Mouse (Mus musculus) MEL-GATA-1-ER (cell line): ENCODE data around the gene Rbp1.
A peak's percentile ranks its signal among the peaks of the same experiment; 100 is the strongest.

Source experiments
- DNase-seq: peaks from one replicate; pipeline ENCODE4 v3.0.0-alpha.2; 2012; ENCODE audit warnings: low read depth; ENCODE audit errors: extremely low read depth

The Rbp1 gene

DNA sequence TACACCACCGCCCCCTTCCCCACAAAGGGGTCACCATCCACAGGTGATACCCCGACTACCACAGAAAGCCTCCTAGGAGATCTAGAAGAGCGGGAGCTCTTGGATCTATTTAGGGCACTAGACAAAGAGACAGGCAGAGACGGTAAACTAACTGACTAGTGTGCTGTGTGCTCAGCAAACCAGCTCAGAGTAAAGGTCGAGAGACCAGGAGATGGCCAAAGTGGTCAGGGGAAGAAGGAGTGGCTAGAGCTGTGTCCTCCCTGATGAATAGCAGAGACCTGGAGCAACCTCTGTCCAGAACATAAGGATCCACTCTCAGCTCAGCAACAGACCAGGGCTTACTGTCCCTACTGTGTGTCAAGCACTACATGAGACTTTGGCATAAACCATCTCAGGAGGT lies at the start of gene Rbp1:
TSS of gene Rbp1 (plus strand) at position 306 of the 400 bp plus-strand sequence.
- DNase-seq, result no peak

DNA sequence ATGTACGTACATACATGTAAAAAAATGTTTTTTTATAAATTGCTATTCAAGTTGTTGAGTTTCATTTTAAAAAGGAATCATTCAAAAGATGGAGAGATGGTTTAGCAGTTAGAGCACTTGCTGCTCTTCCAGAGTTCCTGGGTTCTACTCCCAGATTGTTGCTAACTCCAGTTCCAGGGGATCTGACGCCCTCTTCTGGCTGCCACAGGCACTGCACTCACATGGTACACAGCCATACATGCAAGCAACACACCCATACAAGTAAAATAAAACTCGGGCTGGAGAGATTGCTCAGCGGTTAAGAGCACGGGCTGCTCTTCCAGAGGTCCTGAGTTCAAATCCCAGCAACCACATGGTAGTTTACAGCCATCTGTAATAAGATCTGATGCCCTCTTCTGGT lies 49.4 kb upstream of the Rbp1 start:
- DNase-seq, result no peak

DNA sequence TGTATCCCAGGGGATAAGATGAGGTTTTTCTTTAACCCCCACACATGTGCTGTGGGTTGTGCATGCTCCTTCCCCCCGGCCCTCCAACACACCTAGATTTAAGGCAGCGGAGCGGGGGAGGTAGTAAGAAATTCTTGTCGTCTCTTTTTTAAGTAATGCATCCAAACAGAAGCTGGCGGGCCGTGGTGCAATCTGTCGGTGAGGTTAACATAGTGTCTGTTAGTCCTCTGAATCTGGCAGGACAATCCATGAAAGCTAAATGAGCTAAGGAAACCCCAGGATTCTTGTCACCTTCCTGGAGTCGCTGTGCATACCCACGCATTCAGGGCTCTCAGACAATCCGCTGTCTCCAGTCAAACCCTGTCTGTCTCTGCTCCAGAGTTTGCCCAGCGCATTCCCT lies 47.9 kb upstream of the Rbp1 start:
- DNase-seq, result no peak

DNA sequence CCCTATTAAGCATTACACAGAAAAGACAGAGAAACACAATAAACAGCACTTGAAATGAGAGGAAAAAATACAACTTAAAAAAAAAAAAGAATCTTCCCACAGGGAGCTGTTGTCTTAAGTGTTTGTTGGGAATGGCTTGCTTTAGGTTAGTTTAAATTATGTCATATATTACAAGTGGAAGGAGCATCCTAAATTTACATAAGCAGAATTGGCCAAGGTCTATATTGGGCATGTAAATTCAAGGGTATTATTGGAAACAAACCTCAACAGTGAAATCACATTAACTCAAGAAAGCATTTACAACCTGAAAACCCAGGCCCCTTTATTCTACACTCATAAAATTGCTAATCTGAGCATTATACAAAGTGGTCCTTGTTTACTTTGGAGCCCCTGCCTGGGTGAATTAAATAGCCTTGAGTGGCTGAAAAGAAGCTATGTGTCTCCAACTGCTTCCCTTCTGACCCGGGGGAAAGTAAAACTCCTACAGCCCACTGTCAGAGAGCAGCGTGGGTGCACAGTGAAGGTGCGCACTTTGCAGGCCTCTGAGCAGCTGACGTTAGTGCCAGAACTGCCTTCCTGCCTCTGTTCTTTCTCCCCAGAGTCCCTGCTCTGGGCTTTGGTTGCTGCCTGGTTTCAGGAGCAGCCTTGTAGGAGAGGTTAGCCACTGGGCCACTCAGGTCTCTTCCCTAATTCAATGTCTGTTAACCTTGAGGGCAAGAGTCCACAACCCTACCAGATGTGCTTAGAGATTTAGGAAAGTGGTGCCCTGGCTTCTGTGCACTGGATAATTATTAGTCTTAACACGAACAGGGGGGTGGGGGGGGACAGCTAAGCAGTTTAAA lies 47.2 kb upstream of the Rbp1 start:
- DNase-seq, result no peak

DNA sequence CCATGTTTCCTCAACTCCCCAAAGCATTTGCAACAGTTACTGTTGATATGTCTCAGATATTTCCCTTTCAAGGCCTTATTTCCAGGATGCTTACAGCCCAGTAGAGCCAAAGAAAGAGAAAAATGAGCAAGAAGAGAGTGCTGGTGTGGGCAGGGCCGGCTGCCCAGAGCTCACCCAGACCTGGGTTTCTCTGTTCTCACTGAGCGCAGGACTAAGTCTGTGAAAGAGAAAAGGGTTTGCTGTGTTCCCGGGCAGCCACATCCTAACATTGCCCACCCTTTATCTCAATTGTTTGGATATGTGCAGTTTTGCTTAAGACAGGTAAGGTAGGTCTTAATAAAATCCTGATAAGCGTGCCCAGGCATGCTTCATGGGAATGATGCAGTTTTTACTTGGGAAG lies 43.0 kb upstream of the Rbp1 start:
- DNase-seq, result no peak

DNA sequence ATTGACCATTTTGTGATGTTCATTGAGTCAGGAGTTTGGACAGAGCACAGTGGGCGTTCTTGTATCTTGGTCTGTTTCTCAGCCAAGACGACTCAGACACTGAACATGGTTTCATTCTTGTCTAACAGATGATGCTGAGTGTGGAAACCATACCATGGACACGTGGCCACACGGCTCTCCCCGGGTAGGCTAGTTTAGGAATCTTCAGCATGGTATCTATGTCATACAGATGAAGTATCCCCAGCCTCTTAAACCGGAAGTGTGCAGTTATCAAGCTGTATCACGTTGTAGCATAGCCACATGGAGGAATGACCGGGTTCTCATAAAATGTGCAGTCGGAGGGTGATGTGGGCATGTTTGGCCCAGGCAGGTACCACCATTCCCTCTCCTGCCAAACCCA lies 42.2 kb upstream of the Rbp1 start:
- DNase-seq, result peak; percentile 54

DNA sequence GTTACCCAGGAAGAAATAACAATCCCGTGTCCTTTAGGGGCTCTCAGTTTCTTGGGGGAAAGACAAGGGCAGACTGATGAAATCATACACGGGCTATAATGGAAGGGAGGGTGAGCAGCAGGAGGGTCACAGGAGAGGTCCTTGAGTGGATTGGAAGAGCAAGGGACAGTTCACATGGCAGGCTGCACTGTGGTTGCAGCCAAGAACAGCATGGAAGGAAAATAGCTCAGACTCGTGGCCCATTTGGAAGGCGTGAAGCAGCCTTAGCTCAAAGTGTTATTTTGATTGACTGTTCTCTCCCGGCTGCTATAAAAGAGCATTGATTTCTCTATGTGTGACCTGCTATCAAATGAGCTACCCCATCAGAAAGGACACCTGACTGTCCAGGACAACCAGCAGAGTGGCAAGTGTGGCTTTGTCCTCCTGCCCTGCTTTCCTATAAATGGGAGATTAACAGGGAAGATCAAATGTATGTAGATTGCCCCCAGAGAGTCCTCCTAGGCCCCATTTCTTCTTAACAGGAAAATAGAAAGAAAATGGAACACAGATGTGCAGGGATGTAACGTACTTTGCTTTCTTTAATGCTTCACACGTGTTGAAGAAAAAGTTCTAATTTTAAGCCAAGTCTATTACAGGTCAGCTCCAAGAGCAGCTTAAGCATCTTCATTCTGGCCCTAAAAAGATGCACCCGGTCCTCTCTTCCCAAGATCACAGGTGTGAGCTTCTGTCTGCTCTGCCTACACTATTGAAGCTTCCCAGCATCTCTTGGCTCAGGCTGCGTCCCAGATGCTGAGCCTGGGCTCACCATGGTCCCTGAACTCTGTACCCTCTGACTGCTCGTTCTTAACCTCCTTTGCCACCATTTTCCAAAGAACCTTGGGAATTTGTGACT lies 34.8 kb upstream of the Rbp1 start:
- DNase-seq, result no peak

DNA sequence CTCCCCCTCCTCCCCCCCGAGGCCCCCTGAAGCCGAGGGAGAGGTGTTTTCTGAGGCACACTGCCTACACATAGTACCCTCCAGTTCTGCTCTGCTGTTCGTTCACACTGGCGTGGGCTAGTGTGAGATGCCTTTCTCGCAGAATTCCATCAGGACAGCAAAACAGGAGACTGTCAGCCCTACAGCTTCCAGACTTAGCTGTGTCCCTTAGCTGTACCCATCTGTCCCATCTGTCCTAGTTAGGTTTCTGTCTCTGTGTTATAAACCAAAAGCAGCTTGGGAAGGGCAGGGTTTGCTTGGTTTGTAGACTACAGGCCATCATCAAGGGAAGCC lies 34.2 kb upstream of the Rbp1 start:
- no peak for DNase-seq

DNA sequence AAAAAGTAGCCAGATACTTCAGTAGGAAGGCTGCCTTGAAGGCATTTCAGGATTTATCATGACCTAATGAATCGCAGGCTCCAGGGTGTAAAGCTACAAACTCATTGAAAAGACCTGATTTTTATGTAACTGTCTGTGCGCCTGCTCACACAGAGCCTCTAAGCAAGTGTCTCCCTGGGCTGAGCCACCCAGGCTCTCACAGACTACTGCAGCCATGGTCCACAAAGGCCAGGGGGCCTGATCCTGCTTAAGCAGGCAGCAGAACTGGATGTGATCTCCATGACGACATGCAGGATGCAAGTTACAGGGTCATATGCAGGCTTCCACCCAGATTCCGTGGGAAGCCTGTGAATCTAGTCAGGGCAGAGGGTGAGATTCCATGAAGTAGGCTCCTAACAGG lies 29.3 kb upstream of the Rbp1 start:
- no peak for DNase-seq

DNA sequence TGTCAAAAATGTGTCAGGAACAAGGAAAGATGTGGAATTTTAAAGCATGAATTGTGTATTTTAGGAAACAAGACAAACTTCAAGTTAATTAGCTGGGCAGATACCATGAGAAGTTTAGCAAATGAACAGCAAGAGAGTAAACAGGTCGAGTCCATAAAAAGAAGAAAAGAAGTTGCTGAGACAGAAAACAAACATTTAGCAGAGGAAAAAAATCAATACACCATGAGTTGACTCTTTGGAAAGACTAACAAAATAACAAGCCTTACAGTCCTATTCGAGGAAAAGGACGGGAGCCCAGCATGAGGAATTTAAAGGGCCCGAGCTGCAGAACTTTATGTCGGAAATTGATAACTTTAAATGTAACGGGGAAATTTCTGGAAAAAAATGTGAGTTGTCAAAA lies 25.6 kb upstream of the Rbp1 start:
- DNase-seq, result no peak

DNA sequence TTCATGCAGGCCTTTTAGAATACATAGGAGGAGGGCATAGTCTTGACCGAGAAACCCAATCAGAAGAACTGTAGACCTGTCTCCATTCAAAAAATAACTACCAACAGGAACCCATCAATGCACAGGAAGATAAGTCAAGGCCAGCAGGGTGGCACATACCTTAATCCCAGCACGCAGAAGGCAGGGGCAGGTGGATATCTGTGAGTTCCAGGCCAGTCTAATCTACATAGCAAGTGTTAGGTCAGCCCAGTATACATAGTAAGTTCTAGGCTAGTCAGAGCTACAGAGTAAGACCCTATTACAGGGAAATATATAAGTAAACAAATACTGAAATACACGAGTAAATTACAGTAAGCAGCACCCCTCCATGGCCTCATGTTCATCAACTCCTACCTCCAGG lies 24.9 kb upstream of the Rbp1 start:
- no peak for DNase-seq

DNA sequence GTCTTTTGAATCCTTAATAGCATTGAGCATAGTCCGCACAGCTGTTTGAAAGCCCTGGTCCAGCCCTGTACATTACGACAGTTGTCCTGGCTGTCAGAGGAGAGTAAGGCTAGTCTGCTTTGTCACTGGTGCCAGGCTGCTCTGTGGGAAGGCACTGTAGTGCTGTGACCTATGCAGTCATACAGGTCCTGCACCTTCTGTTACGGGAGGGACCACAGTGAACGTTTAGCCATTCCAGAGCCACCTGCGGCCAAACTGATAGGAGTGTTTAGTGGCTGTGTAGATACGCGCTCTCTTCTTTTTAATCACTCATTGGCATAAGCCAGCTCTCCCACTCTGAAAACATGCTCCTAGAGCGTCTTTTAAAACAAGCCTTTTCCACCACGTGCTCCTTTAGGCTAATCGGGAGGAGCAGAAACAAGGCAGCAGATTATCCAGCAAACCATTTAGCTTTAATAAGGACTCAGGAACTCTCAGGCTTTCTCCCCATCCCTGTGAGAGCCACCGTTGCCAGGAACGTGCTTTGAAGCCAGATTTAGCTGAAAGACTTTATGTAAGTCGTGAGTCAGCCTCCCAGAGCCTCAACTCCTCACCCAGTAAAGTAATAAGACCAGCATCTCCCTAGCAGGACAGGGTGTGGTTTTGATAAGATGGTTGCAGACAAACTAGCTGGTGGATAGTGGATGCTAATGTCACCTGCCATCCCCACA lies 22.4 kb upstream of the Rbp1 start:
- DNase-seq, result no peak

DNA sequence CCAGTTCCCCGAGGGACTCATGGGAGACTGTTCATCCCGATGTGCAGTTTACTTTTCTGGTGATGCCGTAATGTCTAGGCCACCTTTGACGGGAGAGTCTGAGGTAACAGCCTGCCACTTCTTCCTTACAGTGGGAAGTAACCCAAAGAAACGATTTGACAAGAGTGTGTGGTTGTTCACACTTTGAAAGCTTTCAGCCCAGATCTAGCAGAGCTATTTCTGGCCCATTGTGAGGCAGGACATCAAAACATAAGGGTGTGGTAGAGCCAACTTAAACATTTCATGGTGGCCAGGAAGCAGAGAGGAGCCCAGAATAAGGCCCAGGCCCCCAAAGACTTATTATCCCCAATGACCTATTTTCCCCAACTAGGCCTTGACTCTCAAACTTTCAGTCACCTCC lies 21.1 kb upstream of the Rbp1 start:
- no peak for DNase-seq

DNA sequence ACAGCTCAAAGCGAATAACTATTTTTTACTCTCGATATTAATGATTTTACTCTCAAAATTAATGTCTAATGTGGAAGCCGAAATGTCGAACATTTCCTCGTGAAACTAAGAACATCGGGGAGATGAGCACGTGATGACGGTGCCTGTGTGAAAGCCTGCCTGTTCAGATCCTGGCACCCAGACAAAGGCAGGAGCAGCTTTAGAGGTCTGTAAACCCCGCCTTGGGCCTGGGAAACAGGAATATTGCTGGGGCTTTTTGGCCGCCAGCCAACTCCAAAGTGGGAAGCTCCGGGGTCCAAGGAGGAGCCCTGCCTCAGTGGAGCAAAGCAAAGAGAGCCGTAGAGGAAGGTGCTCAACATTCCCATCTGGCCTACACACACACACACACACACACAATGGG lies 15.0 kb upstream of the Rbp1 start:
- DNase-seq, result no peak

DNA sequence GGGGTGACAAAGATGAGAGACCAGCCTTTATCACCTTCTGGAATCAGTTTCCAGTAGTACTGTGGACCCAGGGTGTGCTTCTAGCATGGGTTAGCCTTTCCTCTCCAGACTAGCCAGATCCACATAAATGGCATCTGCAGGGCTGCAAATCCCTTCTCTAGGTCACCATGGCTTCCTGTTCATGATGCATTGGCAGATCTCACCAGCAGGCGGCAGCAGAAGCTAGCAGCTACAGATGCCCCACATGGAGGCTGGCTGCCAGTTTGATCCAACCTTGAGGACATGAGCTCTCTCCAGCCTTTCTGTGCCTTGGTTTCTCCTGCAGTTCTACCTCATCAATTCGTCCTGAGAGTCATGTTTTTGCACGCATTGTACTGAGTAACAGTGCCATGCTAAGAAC lies 13.6 kb upstream of the Rbp1 start:
- DNase-seq, result peak; percentile 25

DNA sequence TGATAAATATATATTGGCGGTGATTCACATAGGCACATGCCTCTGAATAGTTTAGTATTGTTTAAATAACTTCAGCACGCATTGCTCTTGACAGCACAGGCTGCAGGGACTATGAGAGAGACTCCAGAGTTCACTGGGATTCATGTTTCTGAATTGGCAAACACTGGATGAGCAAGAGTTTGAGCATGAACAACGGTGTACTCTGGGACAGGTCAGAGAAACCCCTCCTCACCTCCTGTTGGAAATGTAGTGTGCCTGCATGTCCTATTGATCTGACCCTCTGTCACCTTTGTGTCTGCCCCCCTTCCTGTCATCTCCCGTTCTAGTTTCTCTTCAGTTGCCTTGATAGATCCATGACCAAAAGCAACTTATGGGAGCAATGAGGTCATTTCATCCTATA lies 7.3 kb upstream of the Rbp1 start:
- DNase-seq, result no peak

DNA sequence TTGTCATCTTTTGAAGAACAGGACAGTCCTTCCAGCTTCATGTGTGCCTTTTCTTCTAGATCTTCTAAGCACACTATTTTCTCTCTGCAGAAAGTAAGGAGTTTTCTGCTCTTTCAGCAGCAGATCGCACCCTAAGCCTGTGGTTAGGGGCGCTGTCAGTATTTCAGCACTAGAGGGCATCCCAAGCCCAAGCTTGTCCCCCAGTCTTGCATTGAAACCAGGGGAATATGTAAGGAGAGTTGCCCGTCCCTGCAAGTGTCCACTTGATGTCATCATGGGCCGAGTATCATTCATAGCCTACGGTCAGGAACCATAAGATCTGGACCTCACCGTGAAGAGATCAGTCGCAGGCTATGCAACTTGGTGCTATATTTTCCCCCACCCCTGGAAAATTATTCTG lies 4.8 kb upstream of the Rbp1 start:
- no peak for DNase-seq

DNA sequence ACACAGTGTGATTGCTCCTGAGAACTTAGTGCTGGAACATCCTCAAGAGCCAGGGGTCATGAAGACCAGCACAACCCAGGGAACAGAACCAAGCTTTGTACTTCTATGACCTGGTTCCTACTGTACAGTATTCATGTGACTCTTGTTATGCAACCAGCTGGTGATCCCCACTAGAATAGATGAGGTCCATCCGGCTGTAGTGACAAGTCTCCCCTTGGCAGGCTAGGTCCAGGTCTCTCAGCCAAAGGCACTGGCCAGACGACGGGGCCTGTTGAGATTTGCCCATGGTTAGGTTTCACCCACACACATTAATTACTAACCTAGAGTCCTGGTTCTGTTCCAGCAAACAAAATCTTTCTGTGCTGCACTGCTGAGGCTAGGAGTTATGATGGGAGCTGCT lies 4.4 kb upstream of the Rbp1 start:
- no peak for DNase-seq

DNA sequence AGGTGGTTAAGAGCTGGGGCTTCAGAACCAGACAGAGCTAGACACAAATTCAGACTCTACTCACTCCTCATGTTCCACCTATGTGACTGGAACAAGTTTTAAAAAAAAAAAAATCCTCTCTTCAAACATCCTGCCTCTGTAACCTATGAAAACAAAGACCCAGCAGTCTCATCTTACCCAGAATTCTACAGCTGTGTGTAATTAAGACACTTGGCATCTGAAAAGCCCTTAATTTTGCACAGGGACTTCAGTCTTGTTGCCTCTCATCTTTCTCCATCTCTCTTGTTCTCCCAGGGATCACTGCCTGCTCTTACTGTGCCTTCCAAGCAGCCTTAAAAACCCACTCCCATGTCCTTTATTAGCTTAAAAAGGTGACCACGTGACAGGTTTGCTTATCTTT lies 2.1 kb upstream of the Rbp1 start:
- DNase-seq, result no peak

DNA sequence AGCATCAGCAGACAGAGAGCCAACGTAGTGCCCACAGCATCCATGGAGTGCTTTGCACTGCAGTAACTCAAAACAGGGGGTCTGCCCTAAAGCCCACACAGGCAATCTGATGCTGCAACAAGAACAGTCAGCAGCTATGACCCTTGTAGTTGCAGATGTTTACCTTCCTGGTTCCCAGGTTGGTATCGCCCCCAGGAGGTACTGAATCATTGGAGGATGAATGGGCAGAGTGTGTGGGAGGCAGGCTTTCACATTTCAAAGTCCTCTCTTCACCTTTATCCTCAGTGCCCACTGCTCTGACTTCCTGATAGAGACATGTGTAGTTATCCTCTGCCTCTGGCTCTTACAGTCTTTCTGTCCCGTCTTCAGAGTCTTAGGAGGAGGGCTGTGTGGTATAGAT lies 858 bp upstream of the Rbp1 start:
- no peak for DNase-seq

DNA sequence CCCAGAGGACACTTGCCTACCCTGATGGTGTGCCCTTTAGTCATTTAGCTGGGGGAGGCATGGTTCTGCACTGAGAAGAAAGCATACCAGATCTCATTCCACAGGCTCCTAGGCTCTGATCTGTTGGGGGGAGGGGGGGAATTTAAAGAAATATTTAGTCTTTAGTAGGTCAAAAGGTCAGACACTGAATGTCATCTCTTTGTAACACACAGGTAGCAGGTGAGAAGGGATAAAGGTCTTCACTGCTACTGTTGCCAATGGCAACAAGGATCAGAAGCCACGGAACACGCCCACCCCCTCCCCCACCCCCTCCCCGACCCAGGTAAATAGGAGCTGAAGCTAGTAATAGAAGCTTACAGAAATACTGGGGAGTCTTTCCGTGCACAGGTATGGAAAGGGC lies 930 bp downstream of the Rbp1 start:
- DNase-seq, result no peak

DNA sequence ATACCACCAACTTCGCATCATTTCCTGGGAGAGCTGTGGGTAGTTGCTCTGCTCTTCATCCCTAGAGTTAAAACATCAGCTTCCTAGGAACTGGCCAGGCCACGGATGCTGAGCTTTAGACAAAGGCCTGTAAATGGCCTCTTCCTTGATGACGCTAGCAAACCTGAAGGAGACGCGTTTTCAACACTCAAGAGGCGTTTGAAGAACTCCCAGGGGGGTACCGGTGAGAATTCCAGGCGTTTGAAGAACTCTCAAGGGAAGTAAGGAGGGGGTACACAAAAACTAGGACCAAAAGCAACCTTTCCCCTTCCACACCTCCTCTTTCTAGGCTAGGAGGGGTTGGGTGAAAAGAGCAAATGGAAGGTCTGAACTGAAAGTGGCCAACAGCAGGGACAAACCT lies 1.5 kb downstream of the Rbp1 start:
- no peak for DNase-seq
